Mouse (Mus musculus): Measurements from ENCODE around the gene Nln.
A peak's percentile ranks its signal among the peaks of the same experiment; 100 is the strongest.

Gene Nln

DNA sequence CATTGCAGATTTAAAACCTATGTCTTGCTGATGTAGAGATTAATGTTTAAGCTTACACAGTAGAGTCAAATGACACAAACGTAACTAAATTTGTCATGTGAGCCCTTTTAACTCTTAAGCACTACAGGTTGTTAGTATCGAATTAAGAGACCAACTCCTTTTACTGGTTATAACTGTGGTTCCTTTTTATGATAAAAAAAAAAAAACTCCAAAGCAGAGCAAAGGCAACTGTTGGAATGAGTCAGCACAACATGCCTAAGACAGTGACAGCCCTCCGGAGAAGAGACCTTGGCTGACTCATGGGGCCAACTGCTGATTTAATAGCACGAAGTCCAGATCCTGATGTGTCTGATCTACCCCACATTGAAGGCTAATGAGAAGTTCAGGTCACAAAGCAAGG lies 68.5 kb downstream of the Nln start:
- no peak for DNase-seq

DNA sequence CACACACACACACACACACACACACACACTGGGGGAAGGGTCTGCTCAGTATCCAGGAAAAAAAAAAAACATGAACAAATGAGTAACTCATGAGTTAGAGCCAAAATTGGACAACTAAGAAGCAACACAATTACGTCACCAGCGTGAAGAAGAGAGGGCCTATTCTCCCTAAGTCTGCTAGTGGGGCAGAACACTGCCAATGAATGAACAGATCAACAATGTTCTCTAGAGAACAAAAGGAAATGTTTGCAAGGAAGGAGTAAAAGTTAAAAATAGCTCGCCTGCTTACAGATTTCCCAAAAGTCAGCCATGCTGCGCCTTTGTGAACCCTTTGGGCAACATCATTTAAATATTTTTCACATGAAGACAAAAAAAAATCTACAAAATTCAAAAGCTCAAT lies 69.6 kb downstream of the Nln start:
- no peak for DNase-seq

DNA sequence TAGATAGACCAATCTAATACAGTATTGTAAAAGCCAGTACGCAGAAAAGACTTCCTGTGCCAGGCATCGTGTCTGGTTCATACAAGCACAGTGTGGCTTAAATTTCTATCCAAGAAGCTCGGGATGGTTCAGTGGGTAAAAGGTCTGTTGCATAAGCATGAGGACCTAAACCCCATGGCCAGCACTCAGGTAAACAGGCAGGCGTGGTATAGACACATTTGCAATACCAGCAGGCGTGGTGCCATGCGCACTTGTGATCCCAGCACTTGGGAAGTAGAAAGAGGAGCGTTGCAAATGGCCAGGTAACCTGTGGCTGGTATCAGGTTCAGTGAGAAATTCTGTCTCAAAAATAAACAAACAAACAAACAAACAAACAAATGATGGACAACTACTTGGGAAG lies 70.5 kb downstream of the Nln start:
- DNase-seq, result peak; percentile 42

DNA sequence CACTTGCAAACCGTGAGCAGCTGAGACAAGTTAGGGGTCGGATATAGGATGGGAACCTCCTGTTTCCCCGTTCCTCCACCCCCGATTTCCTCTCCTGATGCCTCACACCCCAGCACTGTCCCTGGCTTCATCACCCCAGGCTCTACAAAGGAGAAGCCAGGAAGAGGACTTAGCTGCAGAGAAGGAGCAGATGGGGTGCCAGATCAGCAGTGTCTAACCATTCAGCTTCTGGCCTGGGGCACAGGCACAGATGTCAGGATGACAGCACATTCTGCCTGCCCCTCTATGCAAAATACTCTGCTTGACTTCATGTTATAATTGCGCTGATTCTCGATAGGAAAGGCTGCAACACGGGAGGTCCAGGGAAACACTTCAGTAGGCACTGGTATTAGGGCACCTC lies 71.1 kb downstream of the Nln start:
- no peak for DNase-seq

DNA sequence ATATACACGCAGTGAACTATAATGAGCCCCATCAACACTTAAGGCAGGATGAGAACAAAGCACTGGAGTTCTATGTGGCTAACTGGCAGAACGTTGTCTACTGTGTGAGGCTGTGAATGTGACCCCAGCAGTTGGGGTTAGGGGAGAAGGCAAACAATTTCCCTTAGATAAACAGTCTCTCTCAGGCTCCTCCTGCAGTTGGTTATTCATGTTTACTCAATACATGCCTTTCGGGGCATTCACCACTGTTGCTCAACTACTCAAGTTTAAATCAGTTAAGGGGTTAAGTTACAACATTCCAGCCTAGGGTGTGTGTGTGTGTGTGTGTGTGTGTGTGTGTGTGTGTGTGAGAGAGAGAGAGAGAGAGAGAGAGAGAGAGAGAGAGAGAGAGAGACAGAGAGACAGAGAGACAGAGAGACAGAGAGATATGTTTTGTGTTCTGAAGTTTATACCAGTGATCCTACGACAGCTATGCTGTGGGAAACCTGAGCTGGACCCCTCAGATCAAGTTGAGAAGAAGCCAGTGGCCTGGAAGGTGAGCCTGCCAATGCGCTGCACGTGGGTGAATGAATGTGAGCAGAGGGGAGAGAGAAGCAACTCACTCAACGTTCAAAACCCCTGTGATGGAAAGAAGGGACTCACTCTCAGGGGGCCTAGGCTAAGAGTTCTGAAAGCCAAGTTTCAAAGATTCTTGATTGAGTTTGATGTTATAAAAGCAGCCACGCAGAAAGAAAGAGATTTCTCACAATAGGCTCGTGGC lies 71.7 kb downstream of the Nln start:
- no peak for DNase-seq

DNA sequence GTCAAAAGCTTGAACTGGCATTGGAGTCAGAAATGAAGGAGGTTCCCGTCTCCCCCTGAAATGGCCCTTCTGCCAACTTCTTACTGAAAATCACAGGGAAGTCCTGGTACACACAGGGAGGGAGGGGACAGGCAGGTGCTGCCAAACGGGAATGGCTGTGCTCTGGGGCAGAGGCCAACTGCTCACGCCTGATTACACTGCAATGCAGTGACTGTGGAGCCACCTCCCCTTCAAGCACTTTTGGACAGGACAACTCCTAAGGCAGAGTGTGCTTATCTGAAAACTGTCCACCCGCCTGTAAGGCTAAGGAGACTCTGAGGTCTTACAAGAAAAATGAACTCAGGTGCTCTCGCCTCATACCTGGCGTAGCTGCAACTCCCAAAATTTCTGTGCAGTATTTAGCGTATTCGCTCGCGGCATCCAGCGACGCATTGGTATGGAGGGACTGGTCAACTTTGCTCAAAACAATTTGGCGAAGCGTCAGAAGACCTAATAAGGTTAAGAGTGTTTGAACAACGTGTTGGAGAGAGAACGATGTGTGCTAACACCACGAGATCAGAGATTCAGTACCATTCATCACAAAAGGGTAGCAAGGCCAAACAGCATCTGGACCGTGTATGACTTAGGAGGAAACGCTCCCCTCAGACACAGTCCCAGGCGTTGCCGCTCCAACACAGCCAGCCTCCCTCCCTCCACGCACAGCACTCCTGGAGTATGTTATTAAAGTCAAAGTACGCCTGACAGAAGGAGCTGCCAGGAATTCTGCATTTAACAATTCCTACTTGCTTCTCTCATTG lies 72.7 kb downstream of the Nln start:
- peak; percentile 89 for DNase-seq

DNA sequence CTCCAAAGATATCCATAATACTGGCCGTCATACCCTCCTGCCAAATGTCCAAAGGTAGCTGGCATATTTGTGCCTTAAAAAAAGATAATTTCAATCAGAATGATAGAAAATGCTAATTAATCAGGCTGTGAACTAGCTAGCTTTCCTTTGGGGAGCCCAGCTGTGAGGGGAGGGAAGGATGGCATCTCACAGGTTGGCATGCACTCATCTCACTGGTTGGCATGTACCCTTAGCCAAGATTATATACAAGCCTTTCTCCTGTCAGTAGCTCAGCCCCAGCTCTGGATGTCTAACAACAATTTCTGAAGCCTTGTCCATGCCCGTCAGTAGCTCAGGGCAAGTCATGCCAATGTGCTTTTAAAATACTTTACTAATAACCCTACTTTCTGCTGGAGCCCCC lies 73.8 kb downstream of the Nln start:
- DNase-seq, result no peak

DNA sequence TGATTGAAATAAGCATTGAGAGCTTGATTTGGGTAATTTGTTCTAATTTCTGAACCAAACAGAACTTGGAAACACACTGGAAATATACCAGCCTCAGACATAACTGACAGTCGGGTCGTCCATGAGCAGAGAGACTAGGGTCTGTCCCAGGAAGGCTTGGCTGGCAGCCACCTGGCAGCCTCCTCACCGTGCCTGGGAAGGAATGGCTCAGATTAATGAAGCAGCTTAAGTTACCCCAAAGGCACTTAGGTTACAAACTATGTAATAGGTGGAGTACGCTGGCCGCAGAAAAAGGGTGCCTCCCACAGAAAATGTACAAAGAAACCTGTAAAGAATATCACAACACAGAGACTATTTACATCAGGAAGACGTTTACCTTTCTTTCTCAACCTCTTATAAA lies 74.6 kb downstream of the Nln start:
- DNase-seq, result peak; percentile 41

DNA sequence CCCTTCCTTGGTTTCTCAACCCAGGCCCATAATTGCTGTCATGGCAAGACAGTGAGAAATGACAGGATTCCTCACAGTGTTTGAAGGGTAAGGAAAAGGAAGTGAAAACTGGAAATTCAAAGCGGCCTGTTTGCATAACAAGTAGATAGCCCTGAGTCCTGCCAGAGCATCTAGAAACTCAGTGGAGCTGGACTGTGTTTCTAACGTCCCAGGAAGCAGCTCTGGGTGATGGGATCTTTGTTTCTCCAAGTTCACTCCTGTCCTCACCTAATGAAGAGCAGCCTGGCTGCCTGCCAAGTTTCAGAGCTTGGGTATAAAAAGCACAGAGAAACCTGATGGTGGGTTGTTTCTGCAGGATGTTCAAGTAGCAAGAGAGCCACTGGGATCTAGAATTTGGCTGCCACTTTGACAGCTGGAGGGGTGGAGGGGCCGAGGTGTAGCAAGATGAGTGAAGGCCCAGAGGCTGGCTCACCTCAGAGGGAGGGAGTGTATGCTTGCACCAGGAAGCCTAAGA lies 76.7 kb downstream of the Nln start:
- DNase-seq, result no peak

DNA sequence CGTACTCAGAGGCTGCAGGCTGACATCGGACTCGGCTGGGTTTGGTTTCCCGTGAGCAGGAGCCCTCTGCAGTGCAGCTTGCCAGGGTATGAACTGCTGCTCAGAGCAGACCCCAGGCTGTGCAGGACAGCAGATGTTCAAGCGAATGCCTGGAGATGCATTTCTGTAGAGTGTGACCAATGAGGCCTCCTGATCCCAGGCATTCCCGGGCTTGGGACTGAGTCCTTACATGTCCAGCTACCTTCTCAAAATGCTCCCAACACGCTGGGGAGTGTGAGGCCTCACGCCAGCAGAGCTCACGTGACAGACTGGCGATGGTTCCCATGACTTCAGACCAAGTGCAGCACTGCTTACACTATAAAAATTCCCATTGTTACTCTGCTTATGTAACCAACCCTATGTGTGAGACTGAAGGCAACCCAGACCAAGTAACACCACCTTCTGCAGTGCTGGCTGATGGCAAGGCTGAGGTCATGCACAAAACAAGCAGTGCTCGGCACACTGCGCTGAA lies 77.5 kb downstream of the Nln start:
- DNase-seq, result no peak

DNA sequence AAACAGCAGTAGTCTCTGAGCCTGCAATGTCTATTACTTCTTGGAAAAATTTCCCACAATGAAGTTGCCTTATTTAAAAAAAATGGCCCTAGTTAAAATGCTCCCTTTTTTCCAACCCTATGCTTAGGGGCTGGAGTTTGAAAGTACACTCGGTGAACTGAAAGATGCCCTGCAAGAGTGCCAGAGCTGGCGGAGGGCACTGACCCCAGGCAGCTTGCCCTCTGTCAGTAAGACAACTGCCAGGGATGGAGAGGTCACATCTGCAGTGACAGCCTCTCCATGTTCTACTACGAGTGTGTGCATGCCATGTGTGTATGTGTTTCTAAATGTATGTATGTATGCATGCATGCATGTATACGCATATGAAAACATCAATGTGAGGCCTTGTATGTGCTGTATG lies 78.5 kb downstream of the Nln start:
- DNase-seq, result no peak

DNA sequence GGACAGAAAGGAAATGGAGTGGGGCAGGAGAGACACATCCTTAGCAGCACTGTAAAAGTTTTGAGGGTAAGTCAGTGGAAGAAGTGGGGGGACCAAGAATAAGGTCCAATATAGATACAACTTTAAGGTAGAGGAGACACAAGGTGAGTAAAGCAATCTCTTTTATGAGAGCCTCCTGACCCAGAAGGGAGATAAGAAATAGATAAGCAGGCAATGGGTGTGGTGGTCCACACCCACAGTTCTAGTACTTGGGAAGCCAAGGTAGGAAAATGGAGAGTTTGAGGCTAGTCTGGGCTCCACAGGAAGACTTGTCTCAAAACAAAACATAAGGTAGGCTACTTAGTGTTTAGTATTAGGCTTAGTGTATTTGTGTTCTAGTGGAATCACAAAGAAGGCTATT lies 79.9 kb downstream of the Nln start:
- DNase-seq, result no peak

DNA sequence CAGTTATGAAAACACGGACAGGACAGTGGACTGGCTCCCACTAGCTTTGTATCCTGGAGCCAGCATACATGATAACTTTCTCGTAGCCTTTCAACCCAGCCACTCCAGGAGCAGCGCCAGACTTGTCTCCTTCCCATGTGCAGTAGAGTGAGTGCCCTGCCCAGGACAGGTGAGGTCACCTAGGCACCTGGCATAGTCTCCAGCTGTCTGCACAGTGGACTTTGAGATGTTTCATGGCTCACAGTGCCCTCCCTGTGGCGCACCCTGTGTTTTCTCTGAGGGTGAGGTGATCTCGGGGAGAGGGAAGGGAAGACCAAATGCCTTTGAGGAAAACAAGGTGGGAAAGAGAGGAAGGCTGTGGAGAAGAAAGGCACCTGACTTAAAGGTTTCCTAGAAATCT lies 80.3 kb downstream of the Nln start:
- DNase-seq, result peak; percentile 61

DNA sequence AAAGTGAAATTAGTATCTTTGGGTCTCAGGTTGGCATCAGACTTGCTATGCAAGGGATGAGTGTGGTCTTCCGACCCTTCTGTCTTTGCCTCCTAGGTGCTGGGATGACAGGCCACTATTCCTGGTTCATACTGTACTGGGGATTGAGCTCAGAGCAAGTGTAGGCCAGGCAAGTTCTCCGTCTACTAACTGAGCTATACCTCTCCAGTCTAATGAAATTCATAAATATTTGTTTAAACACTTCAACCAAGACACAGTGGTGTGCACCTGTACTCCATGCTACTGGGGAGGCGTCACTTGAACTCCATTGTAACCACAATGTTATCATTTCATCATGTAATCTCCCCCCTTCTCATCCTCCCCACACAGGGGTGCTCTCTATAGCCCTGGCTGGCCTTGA lies 82.9 kb downstream of the Nln start:
- DNase-seq, result no peak

DNA sequence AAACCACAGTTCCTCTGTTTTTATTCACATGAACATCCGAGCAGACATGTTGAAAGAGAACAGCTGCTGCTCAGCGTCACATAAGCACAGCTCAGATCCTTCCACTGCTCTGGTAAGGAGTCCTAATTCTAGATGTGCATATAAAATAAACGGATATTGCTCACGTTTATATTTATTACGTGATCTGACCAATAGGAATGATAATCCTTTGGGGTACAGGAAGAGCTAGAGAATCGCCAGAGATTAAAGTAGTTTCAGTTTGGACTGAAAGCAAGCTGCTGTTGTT lies 83.8 kb downstream of the Nln start:
- no peak for DNase-seq

DNA sequence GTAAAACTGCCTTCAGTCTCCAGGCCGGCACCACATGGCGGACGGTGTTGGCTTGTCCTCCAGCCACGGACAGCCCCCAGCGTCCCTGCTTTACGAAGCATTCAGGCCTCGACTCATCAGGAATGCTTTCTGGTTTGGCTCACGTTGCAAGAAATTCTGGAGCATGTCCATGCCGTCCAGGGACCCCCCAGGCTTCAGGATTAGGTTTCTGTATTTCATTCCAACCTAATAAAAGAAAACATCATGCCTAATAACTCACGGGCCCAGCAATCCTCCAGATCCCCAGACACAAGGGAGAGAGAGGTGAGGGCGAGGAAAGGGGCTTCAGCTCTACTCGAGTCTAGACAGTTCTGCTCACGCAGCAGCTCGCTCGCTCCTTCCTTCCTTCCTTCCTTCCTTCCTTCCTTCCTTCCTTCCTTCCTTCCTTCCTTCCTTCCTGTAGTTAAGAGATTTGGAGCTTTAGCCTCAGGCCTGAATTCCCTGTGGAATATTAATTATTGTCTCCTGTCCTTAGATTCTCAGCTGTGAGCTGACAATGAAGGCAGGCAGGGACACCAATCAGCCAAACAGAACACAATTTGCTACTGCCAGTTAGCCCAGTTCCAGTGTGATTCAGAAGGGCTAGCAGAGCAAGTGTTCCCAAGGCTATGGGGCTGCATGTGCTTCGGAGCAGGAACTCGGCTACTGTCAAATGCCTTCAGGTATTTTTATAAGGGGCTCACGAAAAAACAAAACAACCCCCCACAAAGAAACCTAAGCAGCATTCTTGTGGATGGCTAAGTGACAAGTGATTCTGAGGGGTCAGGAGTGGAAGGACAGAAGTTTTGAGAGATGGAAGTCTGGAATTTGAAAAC lies 84.3 kb downstream of the Nln start:
- DNase-seq, result no peak

DNA sequence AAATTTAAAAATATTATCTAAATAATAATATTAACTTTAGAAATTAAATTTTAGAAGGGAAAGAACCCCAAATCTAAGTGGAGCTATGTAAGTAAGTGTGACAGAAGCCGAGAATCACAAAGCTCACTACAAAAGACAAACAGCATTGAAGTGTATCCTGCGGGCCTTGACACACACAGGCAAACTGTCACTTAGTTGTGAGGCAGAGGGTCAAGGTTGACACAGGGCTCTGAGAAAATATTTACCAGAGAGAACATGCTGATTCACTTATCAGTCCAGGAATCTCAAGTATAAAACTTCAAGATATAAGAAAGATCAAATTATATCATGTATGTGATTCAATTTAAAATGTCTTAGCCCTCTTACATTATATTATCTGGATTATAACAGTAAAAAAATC lies 85.1 kb downstream of the Nln start:
- DNase-seq, result no peak

DNA sequence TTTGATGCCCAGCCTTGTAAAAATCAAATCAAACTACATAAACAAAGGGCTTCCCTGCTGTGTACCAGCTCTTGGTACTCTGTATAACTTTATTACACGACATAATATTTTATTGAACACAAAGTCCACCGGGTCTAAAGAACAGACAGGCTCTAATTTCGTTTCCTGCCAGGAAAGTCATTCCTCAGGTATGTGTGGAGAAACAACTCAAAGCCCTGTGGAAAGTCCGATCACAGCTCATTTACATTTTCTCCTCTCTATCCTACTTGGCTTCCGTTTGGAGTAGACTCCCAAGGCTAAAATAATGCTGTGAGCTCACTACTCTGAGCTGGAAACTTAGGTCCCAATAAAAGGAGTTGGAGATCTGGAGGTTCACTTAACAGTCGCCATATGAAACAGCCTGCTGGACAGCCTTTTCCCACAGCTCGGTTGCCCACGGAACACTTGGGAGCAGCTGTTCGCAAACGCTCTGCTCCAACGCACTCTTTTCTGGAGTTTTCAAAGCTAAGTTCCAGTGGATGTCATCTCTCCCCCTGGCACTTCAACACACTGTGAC lies 86.0 kb downstream of the Nln start:
- DNase-seq, result no peak

DNA sequence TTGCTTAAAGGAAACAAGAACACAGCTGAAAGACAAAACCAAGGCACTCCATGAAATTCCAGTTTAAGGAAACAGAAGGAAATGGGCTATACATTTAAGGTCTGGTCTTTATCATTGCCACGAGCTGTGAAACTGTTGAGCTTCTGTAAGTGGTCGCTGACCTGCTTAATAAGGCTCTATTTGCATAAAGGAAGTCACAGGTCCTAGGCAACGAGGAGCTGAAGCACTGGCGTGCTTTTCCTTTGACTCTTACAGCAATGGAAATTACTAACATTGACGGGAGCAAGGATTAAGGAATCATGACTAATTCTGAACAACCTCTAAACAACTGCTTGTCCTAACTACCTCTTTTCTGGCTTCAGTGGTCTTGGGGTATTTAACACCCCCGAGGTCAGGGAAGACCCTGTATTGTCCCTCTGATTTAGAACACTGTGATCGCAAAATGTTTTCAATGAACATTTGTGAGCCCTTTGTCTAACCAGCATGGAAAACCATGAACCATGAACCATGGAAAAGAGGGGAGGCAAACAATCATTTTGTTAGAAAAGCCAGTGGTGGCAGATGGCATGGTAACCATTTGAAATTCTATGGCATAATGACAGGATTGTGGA lies 90.8 kb downstream of the Nln start:
- DNase-seq, result no peak

DNA sequence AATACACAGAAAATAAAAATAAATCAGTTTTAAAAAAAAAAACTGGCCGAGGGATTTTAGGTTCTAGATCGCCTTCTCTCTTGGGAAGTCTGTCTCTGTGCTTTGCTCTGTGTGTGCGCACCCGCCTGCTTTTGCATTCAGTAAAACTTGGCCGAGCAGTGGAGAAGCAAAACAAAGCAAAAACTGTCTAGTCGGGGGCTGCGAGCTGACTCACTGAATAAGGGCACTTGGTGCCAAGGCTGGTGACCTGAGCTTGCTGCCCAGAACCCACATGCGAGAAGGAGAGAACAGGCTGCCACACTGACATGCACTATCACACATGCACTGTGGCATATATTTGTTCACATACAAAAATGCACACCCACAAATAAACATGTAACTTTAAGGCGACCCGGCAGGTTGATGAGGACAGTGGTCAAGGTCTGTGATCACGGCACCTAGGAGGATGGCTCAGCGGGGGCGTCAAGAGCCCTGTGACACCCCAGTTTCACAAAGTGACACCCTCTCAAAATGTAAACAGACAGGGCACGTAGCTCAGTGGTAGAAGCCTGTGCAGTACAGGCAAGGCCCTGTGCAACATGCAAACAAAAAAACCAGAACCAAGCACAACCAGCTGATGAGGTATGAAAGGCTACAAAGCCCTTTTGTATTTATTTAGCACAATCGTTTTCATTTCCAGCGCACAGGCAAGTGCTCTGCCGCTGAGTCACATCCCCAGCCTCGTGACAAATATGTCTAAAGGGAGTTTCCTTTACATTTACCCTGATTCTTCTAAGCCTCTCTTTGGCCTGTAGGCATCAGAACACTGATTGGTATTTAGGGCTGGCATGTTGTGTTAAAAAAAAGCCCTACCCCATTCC lies 93.9 kb downstream of the Nln start:
- DNase-seq, result no peak

DNA sequence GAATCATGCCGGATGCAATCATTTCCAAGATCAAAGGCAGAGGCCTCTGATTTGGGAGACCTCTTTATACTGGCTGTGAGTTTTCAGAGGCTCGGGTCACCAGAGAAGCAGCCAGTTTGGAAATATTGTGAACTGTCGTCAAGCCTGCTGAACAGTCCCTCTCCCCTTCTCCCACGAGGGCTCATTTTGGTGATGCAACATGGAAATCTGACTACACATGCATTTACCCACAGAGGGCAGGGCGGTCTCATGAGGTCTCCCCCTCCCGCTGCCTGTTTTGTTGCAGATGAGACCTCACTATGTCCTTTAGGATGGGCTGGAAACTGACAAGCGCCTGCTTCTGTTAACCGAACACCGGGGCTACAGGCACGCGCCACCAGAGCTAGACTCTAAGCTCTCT lies 95.4 kb downstream of the Nln start:
- no peak for DNase-seq

DNA sequence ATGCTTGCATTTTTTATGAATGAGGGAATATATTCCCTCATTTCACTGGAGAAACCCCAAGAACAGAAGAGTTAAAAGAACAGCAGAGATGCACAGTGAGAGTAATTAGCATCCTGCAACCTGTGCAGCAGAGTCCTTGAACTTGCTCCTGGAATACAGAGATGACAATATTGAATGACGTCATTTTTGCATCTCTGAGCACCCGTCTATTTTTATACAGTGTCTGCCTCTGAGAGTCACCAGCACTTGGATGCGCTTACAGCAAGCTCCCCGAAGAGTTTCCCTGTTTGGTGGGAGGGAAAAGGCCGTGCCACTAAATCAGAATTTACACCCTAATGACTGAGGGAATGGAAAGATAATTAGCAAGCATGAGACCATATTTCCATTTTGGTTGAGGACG lies 96.0 kb downstream of the Nln start:
- no peak for DNase-seq

Measured in kidney, adult 11 months (tissue).